Mouse (Mus musculus): ENCODE results near the gene Ermp1. TPM values are rescaled to one million over a fixed set of nuclear protein-coding genes. Genes with fewer than 3 reads are reported as not detected.
A peak's percentile ranks its signal among the peaks of the same experiment; 100 is the strongest.
"Not testable (repeated sequence)": the region's sequence is repeated elsewhere in the genome, so short reads cannot be mapped to it uniquely, and the experiment has no call there.

Gene Ermp1
- total RNA-seq, 2 experiments from 2014 or later = 56.7 to 56.8 TPM

GRCm38 (mm10) chr19:29603548-29604353, 44.5 kb downstream of the Ermp1 start:
- DNase-seq (ENCODE audit: low spot score in 2 of 2) = no peak

- DNase-seq (ENCODE audit: low spot score in 2 of 2) = no peak
These were observed 49.2 kb downstream of the Ermp1 start for GRCm38 (mm10) chr19:29598981-29599380.

DNA sequence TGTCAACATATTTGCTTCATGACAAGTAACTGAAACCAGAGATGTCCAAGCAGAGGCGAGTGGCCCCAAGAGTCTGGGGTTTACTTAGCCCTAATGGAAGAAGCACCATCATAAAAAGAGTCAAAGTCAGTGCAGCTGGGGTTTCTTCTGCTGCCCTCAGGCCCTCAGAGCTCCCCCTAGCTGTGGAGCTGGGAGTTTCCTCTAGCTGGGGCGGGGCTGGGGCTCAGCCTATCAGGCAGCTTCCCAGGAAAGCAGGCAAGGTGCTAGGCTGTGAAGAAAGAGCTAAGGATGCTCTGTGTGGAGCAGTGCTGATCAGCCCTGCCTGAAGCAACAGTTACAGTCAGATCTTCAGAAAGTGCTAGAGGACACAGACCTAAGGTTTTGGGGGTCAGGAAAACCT, 51.2 kb downstream of the Ermp1 start:
- DNase-seq (ENCODE audit: low spot score in 2 of 2) = no peak

DNA sequence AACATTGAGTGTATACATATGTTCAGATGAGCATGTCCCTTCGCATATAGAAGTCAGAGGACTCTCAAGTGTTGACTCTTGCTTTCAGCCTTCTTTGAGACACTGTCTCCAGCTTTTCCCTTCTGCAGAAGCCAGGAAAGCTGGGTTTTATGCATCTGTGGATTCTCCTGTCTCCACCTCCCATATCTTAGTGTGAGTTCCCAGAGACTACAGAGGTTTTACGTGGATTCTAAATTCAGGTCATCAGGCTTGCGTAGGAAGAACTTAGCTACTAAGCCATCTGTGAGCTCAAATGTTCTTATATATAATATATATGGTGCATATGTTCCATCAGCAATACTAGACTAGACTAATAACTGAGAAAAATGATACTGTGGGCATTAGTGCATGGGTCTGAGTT, 51.9 kb downstream of the Ermp1 start:
- DNase-seq (ENCODE audit: low spot score in 2 of 2) = no peak

GRCm38 (mm10) chr19:29593783-29594182, 54.4 kb downstream of the Ermp1 start:
- DNase-seq (ENCODE audit: low spot score in 2 of 2) = not testable (repeated sequence)

DNA sequence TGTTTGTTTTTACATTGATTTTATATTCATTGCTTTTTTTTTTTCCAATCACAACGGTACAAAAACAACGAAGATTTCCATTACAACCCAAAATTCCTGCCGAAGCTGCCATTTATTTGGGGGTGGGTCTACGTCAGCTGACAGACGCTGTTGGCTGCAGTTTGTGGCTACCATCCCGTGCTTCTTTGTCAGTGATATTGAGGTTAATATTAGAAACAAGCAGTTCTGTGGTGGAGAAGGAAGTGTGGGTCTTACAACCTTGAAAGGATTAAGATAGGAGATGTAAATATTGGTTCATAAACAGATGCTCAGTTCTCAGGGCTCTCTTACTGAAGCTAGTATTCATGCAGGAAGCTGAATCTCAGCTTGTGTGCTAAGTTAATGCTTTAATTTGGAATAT, 64.5 kb downstream of the Ermp1 start:
- no peak for DNase-seq (ENCODE audit: low spot score in 2 of 2)

DNA sequence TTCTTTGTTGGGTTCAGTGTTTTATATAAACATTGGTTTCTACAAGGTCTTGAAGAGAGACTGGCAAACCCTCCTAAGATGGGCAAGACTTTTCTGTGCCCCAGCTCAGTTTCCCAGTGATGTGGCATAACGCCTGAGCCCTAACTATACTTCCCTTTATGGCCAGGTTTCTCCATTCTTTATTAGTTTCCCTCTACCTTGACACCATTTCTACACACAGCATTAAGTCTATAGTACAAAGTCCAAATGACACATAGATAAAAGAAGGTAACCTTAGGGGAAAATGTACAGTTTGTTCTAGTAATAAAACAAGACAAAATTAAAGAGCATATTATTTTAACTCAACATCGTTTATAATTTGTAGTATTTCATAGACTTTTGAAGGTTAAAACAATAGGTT, 65.8 kb downstream of the Ermp1 start:
- DNase-seq (ENCODE audit: low spot score in 2 of 2) = no peak

- no peak for DNase-seq (ENCODE audit: low spot score in 2 of 2)
These were observed 81.7 kb downstream of the Ermp1 start for GRCm38 (mm10) chr19:29566512-29566911.

DNA sequence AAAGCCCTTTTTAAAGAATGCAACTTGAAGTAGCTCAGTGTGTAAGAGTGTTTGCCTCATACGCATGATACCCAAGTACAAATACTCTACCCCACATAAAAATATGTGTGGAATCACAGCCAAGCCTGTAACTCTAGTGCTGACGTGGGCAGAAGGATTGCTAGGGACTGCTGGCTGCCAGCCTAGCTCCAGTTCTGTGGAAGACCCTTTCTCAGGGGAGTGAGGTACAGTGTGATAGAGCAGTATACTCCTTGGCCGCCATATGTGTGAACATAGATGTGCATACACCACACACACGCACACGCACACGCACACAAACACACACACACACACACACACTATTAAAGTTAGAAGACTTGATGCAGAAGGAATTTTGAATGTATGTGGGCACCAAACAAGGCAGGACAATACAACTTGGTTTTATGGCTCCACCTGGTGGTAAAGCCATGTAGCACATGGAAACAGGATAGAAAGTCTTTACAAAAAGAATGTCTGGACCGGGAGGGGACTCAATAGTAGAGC, 84.9 kb downstream of the Ermp1 start:
- DNase-seq (ENCODE audit: low spot score in 2 of 2) = peak; percentile 26 to 63

- no peak for DNase-seq (ENCODE audit: low spot score in 2 of 2)
These were observed 85.6 kb downstream of the Ermp1 start for GRCm38 (mm10) chr19:29562603-29563002.

DNA sequence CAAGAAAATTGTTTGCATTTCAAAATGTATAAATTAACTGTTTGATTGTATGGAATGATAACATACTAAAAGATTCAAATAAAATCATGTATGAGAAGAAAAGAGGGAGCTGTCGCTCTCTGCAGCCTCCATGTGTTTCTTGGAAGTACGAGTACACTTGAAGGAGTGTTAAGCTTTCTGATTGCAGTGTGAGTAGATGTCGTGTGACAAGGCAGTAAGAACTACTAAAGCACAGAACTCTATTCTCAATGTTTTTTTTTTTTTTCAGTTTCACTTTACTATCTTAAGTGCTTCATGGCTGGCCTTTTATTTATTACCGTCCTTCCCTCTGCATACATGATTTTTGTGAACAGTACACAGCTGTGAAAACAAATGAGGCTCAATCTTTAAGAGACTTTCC, 86.0 kb downstream of the Ermp1 start:
- DNase-seq (ENCODE audit: low spot score in 2 of 2) = no peak

Other genes with a start within 250 kb of the Ermp1 start
- gene Pdcd1lg2, start 237.5 kb downstream of the Ermp1 start, total RNA-seq (2021) = not detected
- 10 to 100 TPM; 45.4 to 46.1 TPM for gene Ric1, start 126.1 kb downstream of the Ermp1 start, total RNA-seq (2021)
- gene Mlana, start 49.4 kb upstream of the Ermp1 start, total RNA-seq (2021) = 1 to 10 TPM in 1 of 2 experiments, under 1 TPM in 1; 0.43 to 1.2 TPM
- 10 to 100 TPM; 25.0 to 27.3 TPM for gene 9930021J03Rik, start 157.6 kb upstream of the Ermp1 start, total RNA-seq (2021)
- 10 to 100 TPM; 30.0 to 32.1 TPM for gene Ranbp6, start 164.6 kb upstream of the Ermp1 start, total RNA-seq (2021)